Mouse (Mus musculus) neural tube, embryonic 10.5 days (tissue): Measurements from ENCODE around the gene Ube4b.
"Not testable (repeated sequence)": the region's sequence is repeated elsewhere in the genome, so short reads cannot be mapped to it uniquely, and the experiment has no call there.

Source experiments
- DNase-seq: peaks from one replicate; pipeline ENCODE4 v3.0.0-alpha.2; 2017; ENCODE audit warnings: low spot score; ENCODE audit errors: extremely low spot score

Ube4b gene

DNA sequence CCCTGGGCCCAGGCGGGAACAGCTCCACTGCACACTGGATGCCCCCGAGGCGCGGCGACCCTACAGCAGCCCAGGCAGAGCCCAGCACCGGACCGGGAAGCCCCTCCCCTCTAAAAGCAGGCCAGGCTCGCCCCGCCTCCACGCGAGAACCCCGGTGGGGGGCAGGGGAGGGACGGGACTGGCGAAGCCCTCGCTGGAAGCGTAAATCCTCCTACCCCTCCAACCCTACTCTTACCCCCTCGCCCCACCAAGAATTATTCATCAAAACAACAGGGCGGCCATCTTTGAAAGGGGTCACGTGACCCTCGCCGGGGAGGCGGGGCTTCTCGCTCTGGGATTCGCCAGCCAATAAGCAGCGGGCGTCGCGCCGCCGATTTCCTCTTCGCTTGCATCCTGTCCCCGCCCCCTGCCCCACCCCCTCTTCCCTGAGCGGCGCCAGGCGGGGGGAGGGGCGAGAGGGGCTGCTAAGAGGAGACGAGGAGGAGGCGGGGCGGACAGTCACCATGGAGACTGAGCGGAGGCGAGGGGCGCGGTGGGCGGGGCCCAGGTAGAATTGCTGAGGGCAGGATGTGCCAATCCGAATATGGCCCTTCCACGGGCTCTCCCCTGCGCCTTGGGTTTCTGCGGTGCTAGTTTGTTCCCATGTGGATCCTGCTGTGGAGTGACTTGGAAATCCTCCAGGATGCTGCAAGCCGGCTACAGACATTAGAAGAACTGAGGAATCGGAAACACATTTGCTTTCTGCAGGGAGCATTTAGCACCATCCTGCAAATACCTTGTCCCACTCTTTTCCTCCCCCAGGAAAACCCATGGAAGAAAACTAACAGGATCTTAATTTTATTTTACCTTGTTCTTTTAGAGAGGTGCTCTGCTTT is at the start of gene Ube4b:
Ube4b (minus strand) TSS at position 425 of the 875 bp plus-strand sequence.
- peak; percentile 100 for DNase-seq

DNA sequence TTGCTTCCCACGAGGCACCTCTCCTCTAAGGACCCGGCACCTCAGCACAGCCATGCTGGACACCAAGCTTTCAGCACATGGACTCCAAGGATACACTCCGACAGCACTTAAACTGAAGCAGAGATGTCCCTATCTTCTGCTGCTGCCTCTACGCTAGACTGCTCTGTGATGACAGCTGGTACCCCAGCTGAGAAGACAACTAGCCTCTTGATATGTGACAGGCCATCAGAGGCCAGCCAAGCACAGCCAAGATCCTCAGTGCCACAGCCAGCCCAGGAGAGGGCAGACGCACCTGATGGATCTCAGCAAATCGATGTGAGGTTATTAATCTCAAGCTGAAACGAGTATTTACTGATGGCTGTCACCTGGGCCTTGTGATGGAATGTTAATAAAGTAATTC is 48.5 kb upstream of the Ube4b start:
- no peak for DNase-seq

DNA sequence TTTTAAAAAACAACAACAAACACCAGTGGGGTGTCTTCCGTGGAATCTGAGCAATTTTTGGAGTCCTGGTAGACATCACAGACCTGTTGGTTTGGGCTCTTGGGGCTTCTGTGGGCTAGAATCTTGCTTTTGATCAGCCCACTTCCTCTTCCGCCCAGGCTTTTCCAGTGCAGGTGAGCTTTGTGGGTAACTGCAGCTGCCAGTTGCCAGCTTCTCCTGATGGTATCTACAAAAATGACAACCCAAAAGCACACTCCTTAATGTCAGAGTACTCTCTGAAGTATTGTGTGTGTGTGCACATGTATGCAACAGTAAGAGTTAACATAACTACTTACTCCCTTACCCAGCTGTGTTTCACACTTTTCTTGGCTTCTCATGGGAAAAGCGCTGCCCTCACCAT is 43.0 kb upstream of the Ube4b start:
- DNase-seq, result no peak

DNA sequence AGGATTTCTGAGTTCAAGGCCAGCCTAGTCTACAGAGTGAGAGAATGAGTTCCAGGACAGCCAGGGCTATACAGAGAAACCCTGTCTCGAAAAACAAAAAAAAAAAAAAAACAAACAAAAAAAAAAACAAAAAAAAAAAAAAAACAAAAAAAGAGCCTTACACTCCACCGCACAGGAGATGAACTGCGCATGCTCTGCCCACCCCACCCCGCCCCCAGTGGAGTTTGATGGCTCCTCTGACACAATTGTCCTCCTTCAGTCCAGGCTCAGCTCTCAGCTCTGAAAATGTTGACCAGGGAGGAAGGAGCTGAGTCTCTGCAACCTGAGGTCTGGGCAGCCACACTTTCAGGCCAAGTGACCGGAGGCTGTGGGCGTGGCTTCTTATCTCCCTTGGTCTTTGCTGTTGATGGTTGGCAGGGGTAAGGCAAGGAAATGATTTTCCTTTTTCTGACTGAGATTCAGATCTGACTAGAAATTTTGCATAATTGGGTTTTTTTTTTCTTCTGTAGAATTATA is 36.9 kb upstream of the Ube4b start:
- DNase-seq, result no peak

DNA sequence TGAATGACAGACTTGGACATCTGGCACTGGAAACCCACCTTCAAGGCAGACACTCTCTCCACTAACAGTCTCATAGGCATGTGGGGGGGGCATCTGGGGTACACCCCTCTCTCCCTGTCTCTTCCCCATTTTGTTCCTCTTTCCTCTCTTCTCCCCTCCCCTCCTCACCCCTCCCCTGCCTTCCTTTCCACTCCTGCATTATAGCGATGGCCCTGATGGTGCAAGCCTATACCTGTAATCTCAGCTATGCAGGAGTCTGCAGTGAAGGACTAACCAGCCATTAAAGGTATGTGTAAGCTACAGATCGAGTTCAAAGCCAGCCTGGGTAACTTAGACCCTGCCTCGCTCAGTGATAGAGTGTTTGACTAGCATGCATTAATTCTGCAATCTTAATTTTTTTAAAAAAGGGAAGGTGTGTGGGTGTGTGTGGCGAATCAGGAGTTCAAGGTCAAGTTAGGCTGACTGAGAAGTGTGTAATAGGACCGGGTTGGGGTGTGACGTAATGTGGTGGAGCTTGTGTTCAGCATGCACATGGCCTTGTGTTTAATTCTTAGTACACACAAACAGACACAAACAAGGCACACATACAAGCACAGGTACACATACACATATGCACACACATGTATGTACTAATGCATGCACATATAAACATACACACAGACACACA is 35.9 kb upstream of the Ube4b start:
- no peak for DNase-seq

DNA sequence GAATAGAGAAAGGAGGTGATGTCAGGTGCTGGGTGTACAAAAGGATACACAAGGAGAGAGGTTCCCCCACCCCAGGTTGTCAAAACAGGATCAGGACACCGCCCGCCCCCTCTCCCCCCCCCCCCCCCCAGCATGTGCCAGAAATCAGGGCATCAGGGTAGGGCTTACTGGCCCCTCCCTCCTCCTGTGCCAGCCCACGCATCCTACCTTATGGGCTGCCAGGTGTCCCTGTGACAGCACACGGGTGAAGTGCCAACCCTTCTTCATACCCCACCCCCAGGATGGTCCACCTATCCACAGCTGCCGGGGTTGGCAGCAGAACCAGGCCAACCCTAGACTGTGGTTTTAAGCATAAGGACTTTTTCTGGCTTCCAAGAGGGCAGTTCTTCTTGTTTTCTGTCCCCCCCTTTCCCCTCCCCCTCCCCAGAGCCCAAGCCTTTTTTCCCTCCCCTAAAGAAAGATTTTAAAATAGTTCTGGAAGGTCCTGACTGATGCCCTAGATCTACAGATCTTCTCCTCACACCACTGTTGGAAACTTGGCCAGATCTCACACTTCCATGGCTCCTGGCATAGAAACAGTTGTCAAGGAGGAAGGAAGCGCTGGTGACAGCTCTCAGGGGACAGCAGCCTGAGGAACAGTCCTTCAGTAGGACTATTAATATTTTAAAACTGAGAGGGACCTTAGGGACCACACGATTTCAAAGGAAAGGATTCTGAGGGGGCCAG is 35.2 kb upstream of the Ube4b start:
- no peak for DNase-seq

DNA sequence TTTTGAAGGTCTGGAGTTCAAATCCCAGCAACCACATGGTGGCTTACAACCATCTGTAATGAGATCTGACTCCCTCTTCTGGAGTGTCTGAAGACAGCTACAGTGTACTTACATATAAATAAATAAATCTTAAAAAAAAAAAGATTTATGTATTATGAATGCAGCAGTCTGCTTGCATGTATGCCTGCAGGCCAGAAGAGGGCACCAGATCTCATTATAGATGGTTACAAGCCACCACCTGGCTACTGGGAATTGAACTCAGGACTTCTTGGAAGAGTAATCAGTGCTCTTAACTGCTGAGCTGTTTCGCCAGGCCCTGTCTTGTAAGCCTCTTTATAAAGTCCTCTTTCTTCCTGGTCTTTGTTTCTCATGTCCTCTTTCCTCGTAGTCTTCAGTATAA is 33.9 kb upstream of the Ube4b start:
- DNase-seq, result not testable (repeated sequence)

DNA sequence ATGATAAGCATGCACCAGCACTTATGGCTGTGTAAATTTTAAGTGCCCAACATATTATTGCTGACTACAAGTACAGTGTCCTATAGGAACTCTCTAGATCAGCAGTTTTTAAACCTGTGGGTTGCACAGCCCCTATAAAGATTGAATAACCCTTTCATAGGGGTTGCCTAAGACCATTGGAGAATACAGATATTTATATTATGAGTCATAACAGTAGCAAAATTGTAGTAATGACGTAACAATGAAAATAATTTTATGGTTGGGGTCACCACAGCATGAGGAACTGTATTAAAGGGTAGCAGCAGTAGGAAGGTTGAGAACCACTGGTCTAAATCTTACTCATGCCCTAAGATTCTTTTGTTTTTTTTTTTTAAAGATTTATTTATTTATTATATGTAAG is 32.9 kb upstream of the Ube4b start:
- no peak for DNase-seq

DNA sequence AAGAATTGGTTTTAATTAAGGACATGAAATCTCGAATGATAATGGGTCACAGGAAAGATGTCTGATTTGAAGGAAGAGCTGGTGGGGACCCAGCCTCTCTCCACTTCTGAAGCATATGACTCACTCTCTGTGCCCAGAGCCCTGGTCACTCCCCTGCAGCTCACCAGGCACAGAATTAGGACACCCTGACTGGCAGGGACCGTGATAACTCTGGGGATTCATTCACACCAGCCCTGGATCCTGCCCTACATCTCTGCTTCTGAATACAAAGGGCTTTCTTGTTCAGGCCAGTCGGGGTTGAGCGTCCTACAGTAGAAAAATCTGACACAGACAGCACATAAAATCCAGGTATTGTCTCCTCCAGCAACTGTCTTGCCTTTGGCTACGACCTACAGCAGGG is 32.0 kb upstream of the Ube4b start:
- no peak for DNase-seq

DNA sequence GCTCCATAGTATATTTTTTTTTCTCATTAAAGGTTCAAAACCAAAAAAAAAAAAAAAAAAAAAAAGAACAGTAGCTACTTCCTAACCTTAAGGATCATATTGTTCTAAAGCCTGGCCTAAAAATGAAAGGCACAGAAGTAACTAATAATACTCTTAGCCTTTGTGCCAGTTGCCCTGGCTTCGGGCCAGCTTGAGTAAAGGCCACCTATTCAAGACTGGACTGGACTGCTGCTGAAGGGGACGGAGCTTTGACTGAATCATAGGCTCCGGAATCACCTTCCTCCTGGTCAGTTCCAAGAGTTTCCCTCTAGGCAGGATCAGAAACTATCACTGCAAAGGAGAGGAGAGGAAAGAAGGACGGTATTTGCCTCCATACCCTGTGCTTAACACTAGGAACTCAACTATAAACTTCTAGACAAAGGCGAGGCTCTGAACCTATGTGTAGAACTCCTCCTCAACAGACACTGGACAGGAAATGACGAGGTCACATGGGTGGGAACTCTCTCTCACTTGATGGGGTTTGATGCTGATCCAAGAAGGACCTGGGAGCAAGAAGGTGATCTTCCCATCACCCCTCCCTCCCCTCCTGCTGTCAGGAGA is 31.4 kb upstream of the Ube4b start:
- DNase-seq, result no peak

DNA sequence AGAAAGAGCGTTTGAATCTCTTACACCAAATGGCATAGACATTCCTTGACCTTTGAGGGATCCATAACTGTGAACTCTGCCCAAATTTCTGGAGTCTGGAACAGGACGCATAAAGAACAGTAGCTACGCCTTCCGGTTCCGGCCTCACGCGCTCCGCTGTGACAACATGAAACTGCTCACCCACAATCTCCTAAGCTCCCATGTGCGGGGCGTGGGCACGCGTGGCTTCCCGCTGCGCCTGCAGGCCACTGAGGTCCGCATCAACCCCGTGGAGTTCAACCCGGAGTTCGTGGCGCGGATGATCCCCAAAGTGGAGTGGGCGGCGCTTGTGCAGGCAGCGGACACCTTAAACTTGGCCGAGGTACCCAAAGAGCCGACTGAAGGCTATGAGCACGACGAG is 30.6 kb upstream of the Ube4b start:
- not testable (repeated sequence) for DNase-seq

DNA sequence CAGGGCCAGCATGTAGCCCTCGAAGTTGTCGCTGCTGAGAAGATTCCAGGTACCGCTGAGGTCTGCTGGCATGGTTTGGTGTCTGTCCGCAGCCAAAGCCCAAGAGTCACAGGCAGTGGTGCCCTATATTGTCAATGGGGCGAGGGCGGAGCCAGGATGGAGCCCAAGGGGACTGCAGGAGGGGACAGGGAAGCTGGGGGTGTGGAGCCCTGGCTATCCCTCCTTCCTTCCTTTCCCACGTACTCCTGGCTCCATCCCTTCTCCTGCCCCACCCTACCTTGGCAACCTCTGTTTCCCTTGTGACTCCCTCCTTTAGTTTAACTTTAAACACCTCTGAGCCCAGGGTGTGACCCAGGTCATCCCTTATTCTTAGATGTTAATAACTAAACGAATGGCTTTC is 28.3 kb upstream of the Ube4b start, which contains the start of gene Rbp7:
Rbp7 (minus strand) TSS at position 100 of the 400 bp plus-strand sequence.
- no peak for DNase-seq

DNA sequence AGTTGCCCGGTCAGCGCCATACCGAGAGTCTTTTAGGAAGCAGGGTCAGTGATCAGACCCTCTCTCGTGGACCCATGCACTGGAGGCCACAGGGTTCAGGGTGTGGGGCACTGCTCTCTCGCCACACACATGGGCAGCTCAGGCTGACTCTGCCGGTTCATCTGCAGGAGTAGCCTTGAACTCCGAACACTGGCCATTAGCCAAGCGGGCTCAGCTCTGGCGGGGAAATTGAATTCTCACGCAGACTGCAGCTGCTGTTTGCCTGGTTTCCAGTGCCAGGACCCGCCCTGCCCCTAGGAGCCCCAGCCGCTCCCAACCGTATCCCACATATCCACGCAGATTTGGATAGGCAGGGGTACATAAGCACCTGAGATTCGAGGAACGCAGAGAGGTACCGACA is 27.7 kb upstream of the Ube4b start:
- no peak for DNase-seq

DNA sequence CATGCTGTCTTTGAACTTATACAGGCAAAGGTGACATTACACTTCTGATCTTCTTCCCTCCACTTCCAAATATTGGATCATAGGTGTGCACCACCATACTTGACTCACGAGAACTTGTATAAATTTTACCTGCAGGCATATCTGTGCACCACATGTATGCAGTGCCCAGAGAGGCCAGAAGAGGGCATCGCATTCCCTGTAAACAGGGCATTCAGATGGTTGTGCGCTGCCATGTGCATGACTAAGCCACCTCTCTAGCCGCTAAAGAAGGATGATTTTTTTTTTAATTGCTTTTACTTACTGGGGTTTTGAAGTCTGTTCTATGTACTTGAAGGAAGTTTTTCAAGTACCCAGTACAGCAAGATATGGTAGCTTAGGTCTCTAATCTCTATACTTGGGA is 27.1 kb upstream of the Ube4b start:
- DNase-seq, result peak; percentile 31

DNA sequence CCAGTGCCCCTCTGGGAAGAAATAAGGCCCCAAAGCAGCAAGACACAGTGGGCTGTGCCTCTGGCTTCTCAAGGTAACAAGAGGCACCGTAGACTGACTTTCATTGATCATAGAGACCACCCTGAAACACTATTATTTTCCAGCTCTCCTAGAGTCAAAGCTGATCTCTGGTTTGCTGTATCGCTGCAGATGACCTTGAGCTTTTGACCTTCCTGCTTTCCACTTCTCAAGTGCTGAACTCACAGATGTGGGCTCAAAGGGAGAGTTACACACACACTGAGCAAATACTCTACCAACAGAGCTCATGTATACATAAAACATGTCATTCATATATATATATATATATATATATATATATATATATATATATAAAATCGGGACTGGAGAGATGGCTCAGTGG is 24.1 kb upstream of the Ube4b start:
- no peak for DNase-seq

DNA sequence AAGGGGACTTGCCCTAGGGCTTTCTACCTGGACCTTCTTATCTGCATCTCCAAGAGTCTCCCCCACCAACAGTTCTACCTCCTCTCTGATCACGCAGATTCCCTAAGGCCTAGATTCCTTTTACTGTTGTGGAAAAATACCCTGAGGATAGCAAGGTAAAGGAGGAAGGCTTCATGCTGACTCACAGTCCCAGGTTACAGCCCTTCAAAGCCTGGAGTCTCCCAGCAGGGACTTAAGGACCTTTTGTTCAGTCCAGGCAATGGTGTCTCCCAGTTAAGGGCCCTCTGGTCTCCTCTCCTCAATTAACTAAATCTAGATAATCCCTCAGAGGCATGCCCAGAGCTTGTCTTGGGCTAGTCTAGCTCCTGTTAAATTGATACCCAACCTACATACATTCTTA is 19.8 kb upstream of the Ube4b start:
- no peak for DNase-seq

DNA sequence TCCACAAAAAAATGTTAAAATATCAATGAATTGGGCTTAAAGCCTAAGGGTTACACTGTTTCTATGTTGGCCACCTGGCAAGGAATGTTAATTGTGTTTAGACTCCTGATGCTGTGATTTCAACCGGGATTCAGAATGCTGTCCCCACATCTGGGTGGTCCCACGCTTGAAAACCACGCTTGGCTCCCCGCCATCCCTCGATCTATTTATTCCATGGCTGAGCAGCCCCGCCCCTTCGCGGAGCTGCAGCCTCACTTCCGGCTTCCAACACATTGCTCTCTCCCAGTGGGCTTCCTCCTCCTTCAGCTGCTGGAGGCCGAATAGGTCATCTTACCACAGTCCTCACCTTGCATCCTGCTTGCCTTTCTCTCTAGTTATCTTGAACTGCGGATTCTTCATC is 19.3 kb upstream of the Ube4b start:
- DNase-seq, result peak; percentile 76

DNA sequence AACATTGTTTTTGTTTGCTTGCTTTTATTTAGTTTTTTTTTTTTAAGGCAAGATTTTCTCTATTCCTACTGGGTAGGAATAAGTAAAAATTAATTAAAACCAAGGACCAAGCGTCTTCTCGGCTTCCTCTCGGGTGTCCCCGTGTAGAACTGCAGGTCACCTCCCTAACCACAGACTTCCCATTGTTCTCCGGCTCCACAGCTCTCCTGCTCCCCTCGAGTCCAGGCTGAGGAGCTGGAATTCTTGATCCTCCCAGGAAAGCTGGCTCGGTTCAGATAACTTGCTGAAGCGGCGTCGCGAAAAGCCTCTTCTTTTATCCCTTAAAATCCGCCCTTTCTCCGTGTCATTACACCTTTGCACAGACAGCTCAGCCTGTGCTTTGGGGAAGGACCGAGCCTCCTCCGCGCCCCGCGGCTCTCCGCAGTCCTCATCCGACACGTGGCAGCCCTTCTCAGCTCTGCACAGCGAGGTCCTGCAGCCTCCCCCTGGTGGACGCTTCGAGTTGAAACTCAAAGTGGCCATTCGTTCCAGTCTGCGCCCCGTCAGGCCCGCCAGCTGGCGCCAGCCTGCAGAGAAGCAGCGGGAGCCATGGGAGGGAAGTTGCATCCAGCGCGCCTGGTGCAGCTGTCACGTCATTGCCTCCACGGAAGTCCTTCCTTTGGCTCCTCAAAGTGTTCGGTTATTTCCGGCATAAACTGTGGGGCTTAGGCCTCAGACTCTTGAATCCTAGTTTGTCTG is 18.6 kb upstream of the Ube4b start:
- DNase-seq, result peak; percentile 96

DNA sequence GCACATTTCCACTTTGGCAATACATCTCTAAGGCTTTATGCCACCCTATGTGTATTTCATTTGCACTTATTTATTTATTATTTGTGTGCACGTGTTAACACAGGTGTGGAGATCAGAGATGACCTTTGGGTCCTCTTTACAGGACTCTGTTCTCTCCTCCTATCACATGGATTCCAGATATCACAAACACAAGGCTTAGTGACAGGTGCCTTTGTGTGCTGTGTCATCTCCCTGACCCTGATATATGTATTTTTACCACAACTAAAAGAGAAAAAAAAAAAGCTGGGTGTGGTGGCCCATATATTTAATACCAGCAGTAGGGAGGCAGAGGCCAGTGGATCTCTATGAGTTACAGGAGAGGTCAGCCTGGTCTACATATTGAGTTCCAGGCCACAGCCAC is 17.9 kb upstream of the Ube4b start:
- no peak for DNase-seq

DNA sequence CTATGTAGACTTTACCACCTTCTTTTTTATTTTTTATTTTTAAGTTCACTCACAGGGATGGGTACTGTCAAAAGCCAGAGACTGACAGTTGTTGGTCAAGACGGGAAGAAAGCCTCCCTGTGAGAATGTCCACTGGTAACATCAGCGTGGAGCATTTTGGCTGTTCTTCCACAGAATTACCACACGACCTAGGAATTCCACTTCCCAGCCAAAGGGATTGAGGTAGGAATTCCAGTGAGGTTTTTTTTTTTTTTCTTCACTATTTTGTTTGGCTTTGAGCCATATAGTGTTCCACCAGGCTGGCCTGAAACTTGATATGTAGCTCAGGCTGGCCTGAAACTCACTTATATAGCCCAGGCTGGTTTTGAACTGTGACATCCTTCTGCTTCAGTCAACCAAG is 15.9 kb upstream of the Ube4b start:
- no peak for DNase-seq

DNA sequence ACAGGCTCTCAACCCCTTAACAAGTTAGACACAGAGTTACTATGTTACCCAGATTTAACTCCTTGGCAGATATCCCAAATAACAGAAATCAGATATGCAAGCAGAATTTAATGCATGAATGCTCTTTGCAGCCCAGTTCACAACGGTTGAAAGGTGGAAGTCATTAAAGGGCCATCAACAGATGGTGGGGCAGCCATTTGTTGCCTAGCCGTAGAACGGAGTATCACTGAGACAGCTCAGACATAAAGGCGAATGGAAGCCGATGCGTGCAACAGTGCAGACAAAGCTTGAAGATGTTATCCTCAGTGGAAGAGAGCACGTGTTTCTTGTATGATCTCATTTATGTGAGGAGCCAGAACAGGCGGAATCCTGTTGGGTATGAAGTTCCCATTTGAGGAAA is 14.0 kb upstream of the Ube4b start:
- DNase-seq, result no peak
